ENCODE assay signal across 18 mouse cellular contexts in the genomic region with DNA sequence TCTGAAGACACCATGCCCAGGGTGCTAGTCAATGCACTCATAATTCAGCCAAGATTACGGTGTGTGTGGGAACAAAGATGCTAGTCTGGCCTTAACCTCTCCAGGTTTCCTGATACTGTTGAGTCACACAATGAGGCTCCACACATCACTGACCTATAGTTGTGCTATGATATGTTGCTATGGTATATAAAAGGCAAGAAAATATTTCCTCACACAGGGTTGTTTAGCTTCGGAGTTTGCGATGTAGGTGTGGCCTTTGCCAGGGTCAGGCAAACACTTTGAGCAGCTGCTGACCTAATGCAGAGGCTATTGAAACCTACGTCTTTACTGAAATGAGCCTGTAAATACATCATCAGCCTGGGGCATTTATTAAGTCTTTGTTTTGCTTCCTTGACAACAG.
"Had no signal": no experiment of that assay in that cellular context is flagged by ENCODE, and none has a peak within 500 bp of the region (broad histone marks: within the 10 kb centered on the region; RNA-seq: fewer than 3 reads in every experiment).

No protein-coding gene starts in this region.

- H3K9ac ChIP-seq: liver, embryonic 14.5 days; lung, embryonic 14.5 days; midbrain, embryonic 13.5 days; midbrain, embryonic 15.5 days; neural tube, embryonic 15.5 days; stomach, embryonic 15.5 days had no signal

- H3K9me3 ChIP-seq: midbrain, embryonic 13.5 days; midbrain, embryonic 15.5 days; neural tube, embryonic 13.5 days; neural tube, embryonic 15.5 days; stomach, embryonic 15.5 days had no signal

- H3K27ac ChIP-seq: liver, embryonic 14.5 days; neural tube, embryonic 15.5 days; stomach, embryonic 15.5 days had no signal

- H3K27me3 ChIP-seq: midbrain, embryonic 13.5 days; midbrain, embryonic 15.5 days; neural tube, embryonic 13.5 days; neural tube, embryonic 15.5 days; stomach, embryonic 15.5 days had no signal

- H3K4me1 ChIP-seq: neural tube, embryonic 15.5 days; stomach, embryonic 15.5 days had no signal

- H3K4me2 ChIP-seq: lung, embryonic 14.5 days; midbrain, embryonic 13.5 days; midbrain, embryonic 15.5 days; neural tube, embryonic 13.5 days; neural tube, embryonic 15.5 days; stomach, embryonic 15.5 days had no signal

- H3K4me3 ChIP-seq: midbrain, embryonic 10.5 days; midbrain, embryonic 13.5 days; midbrain, embryonic 15.5 days; myocyte; neural tube, embryonic 13.5 days; neural tube, embryonic 15.5 days; stomach, embryonic 15.5 days had no signal

- DNase-seq: lung, adult 18-20 months; lung, embryonic 14.5 days; lung, postnatal 10 days; lung, postnatal 4 days; retina, postnatal 1 day; right cerebral cortex, adult 18-20 months; right cerebral cortex, postnatal 25 days; thymus, adult 2 months; thymus, postnatal 25 days; thymus, postnatal 4 days had no signal

- H3K36me3 ChIP-seq: midbrain, embryonic 10.5 days; midbrain, embryonic 13.5 days; midbrain, embryonic 15.5 days; neural tube, embryonic 13.5 days; neural tube, embryonic 15.5 days; stomach, embryonic 15.5 days had no signal
